Comparison of ENCODE assay signal across 9 mouse cellular contexts in genomic region chr2:179766664-179767526, GRCm38 (mm10).
DNase-seq lines count a peak whose midpoint lies in the region; ATAC-seq and TF ChIP-seq lines count a peak whose summit lies in the region.
"Had no signal": no experiment of that assay in that cellular context is flagged by ENCODE, and none has a peak within 500 bp of the region (broad histone marks: within the 10 kb centered on the region; RNA-seq: fewer than 3 reads in every experiment).

No protein-coding gene starts in this region.

- no peak for TF ChIP-seq CTCF in heart, adult 2 months (IDR thresholded peaks at IDR 0.05)

- no peak for TF ChIP-seq EP300 in heart, adult 2 months (IDR thresholded peaks at IDR 0.05; ENCODE audit: insufficient read depth, low read depth, low read length)

- H3K79me2 ChIP-seq in heart, adult 2 months (replicated peaks; ENCODE audit: control insufficient read depth, insufficient read depth, low read length): no peaks in the 10 kb centered on the region

- H3K4me1 ChIP-seq in heart, embryonic 15.5 days (replicated peaks): peaks cover 37% of the 10 kb centered on the region
- H3K4me1 ChIP-seq in heart, adult 2 months (ENCODE audit: control insufficient read depth, insufficient read depth, low read length): peaks cover 3% of the 10 kb centered on the region; the same call in 1 of the 2 replicates
- peaks cover 44% of the 10 kb centered on the region for H3K4me1 ChIP-seq in forebrain, embryonic 14.5 days (ENCODE audit: control insufficient read depth, insufficient read depth, low read length)
- H3K4me1 ChIP-seq in neural tube, embryonic 15.5 days: peaks cover 50% of the 10 kb centered on the region

- H3K4me3 ChIP-seq in heart, embryonic 15.5 days: no peak overlapping the region
- no peak overlapping the region for H3K4me3 ChIP-seq in heart, adult 2 months
- no peak overlapping the region for H3K4me3 ChIP-seq in forebrain, embryonic 14.5 days (ENCODE audit: low read depth, low read length)
- no peak overlapping the region for H3K4me3 ChIP-seq in neural tube, embryonic 15.5 days (replicated peaks)

- no peaks in the 10 kb centered on the region for H3K9me3 ChIP-seq in heart, embryonic 15.5 days (replicated peaks)
- H3K9me3 ChIP-seq in forebrain, embryonic 14.5 days (replicated peaks; ENCODE audit: control insufficient read depth, low read length): no peaks in the 10 kb centered on the region
- no peaks in the 10 kb centered on the region for H3K9me3 ChIP-seq in neural tube, embryonic 15.5 days (replicated peaks)

- no peak overlapping the region for H3K9ac ChIP-seq in heart, embryonic 15.5 days
- no peak overlapping the region for H3K9ac ChIP-seq in heart, adult 2 months (ENCODE audit: low read depth, low read length)
- no peak overlapping the region for H3K9ac ChIP-seq in forebrain, embryonic 14.5 days (ENCODE audit: low read length)
- no peak overlapping the region for H3K9ac ChIP-seq in neural tube, embryonic 15.5 days (replicated peaks)

- DNase-seq in heart, adult 2 months: no peak
- peak; percentile 65 for DNase-seq in forebrain, embryonic 14.5 days (ENCODE audit: low spot score)
- peak; percentile 38 for DNase-seq in kidney, postnatal 14 days
- no peak for DNase-seq in spleen, postnatal 36 days (ENCODE audit: low spot score in 2 of 2)
- no peak for DNase-seq in spleen, adult 12 weeks (ENCODE audit: low spot score)
- DNase-seq: adrenal gland, postnatal 10 days had no signal

- peaks cover 19% of the 10 kb centered on the region; the same call in 1 of the 2 replicates for H3K27me3 ChIP-seq in heart, embryonic 15.5 days
- no peaks in the 10 kb centered on the region for H3K27me3 ChIP-seq in heart, adult 2 months (ENCODE audit: control insufficient read depth, insufficient read depth, low read length)
- H3K27me3 ChIP-seq in forebrain, embryonic 14.5 days (replicated peaks; ENCODE audit: control insufficient read depth, insufficient read depth, low read length): no peaks in the 10 kb centered on the region
- 0 out of 2 replicates have a peak, but pooled peaks cover 3% of the 10 kb centered on the region for H3K27me3 ChIP-seq in neural tube, embryonic 15.5 days (replicated peaks)

- no peak for ATAC-seq in heart, embryonic 15.5 days (replicated peaks; ENCODE audit: insufficient number of reproducible peaks, insufficient read depth, low FRiP score, low read depth)
- peak; percentile 24; the same call in 1 of the 2 replicates for ATAC-seq in forebrain, embryonic 14.5 days
- ATAC-seq in neural tube, embryonic 15.5 days (ENCODE audit: low FRiP score): peak; percentile 23; the same call in 1 of the 2 replicates
- ATAC-seq in granulocyte monocyte progenitor cell, adult 5-6 weeks (replicated peaks; ENCODE audit: poor library complexity, severe bottlenecking): no peak

- no peak for TF ChIP-seq POLR2A in heart, adult 2 months (IDR thresholded peaks at IDR 0.05; ENCODE audit: insufficient read depth, low read depth, low read length)

- intact Hi-C loops in heart, adult 2 months (cut with DNase I): no loop called here

- no peak overlapping the region for H3K27ac ChIP-seq in heart, embryonic 15.5 days
- H3K27ac ChIP-seq in heart, adult 2 months: no peak overlapping the region
- no peak overlapping the region for H3K27ac ChIP-seq in forebrain, embryonic 14.5 days (ENCODE audit: low read depth, low read length)
- no peak overlapping the region for H3K27ac ChIP-seq in neural tube, embryonic 15.5 days (replicated peaks)

- no peaks in the 10 kb centered on the region for H3K36me3 ChIP-seq in heart, embryonic 15.5 days
- no peaks in the 10 kb centered on the region for H3K36me3 ChIP-seq in heart, adult 2 months (ENCODE audit: control insufficient read depth, insufficient read depth, low read length)
- no peaks in the 10 kb centered on the region for H3K36me3 ChIP-seq in forebrain, embryonic 14.5 days (ENCODE audit: control insufficient read depth, insufficient read depth, low read length)
- H3K36me3 ChIP-seq in neural tube, embryonic 15.5 days: no peaks in the 10 kb centered on the region

- 29% methylated on average over 16 of the region's 16 CpGs for whole genome bisulfite sequencing in heart, embryonic 15.5 days
- WGBS in heart, adult 2 months: 31% methylated on average over 16 of the region's 16 CpGs
- 28% methylated on average over 16 of the region's 16 CpGs for WGBS in forebrain, embryonic 14.5 days
- 25% methylated on average over 16 of the region's 16 CpGs for WGBS in neural tube, embryonic 15.5 days

- peak overlapping the region; percentile 9; the same call in 1 of the 2 replicates for H3K4me2 ChIP-seq in heart, embryonic 15.5 days
- peak overlapping the region; percentile 21; the same call in 1 of the 2 replicates for H3K4me2 ChIP-seq in forebrain, embryonic 14.5 days (ENCODE audit: low read length)
- H3K4me2 ChIP-seq in neural tube, embryonic 15.5 days: peak overlapping the region; percentile 32

Comparison
In these comparisons a context has a peak if more than half of its experiments do, and no peak if none do; other contexts are left out.
1. ATAC-seq: peak in forebrain, embryonic 14.5 days (single experiment) and neural tube, embryonic 15.5 days (single experiment); none in heart, embryonic 15.5 days (single experiment) and granulocyte monocyte progenitor cell, adult 5-6 weeks (single experiment).
2. DNase-seq: peak in forebrain, embryonic 14.5 days (single experiment) and kidney, postnatal 14 days (single experiment); none in heart, adult 2 months (0 of 2), spleen, postnatal 36 days (0 of 2) and spleen, adult 12 weeks (single experiment).
3. Peak in every context shown above with its lines, with median percentiles within 50 percentile points of each other: H3K4me2 ChIP-seq.